Mouse (Mus musculus): ENCODE results near the gene Stk16.
"Not testable (repeated sequence)": the region's sequence is repeated elsewhere in the genome, so short reads cannot be mapped to it uniquely, and the experiment has no call there.

Gene Stk16

GRCm38 (mm10) chr1:75213096-75213495 is 2.5 kb downstream of the Stk16 start:
- DNase-seq (ENCODE audit: low spot score) = no peak

- DNase-seq (ENCODE audit: low spot score) = no peak
Measured at GRCm38 (mm10) chr1:75214442-75214841, 3.8 kb downstream of the Stk16 start.

GRCm38 (mm10) chr1:75214886-75215285 is 4.2 kb downstream of the Stk16 start:
- no peak for DNase-seq (ENCODE audit: low spot score)

- DNase-seq (ENCODE audit: low spot score) = no peak
Measured at GRCm38 (mm10) chr1:75215785-75216184, 5.1 kb downstream of the Stk16 start.

GRCm38 (mm10) chr1:75216797-75217585 is 6.4 kb downstream of the Stk16 start:
- DNase-seq (ENCODE audit: low spot score) = no peak

GRCm38 (mm10) chr1:75217893-75218226 is 7.2 kb downstream of the Stk16 start:
- no peak for DNase-seq (ENCODE audit: low spot score)

GRCm38 (mm10) chr1:75218227-75219001 is 7.8 kb downstream of the Stk16 start:
- DNase-seq (ENCODE audit: low spot score) = peak; percentile 42

- DNase-seq (ENCODE audit: low spot score) = peak; percentile 87
Measured at GRCm38 (mm10) chr1:75219078-75219477, 8.4 kb downstream of the Stk16 start.

GRCm38 (mm10) chr1:75219531-75219930 is 8.9 kb downstream of the Stk16 start, which contains the start of gene Tuba4a:
Tuba4a (minus strand) TSS chr1:75219865.
- DNase-seq (ENCODE audit: low spot score) = no peak

GRCm38 (mm10) chr1:75221538-75221937 is 10.9 kb downstream of the Stk16 start:
- DNase-seq (ENCODE audit: low spot score) = no peak

GRCm38 (mm10) chr1:75222926-75223325 is 12.3 kb downstream of the Stk16 start:
- no peak for DNase-seq (ENCODE audit: low spot score)

- DNase-seq (ENCODE audit: low spot score) = no peak
Measured at GRCm38 (mm10) chr1:75223532-75223931, 12.9 kb downstream of the Stk16 start.

- DNase-seq (ENCODE audit: low spot score) = no peak
Measured at GRCm38 (mm10) chr1:75225473-75225872, 14.8 kb downstream of the Stk16 start.

- no peak for DNase-seq (ENCODE audit: low spot score)
Measured at GRCm38 (mm10) chr1:75226138-75226537, 15.5 kb downstream of the Stk16 start.

- no peak for DNase-seq (ENCODE audit: low spot score)
Measured at GRCm38 (mm10) chr1:75227653-75228052, 17.0 kb downstream of the Stk16 start.

GRCm38 (mm10) chr1:75229158-75229557 is 18.5 kb downstream of the Stk16 start:
- DNase-seq (ENCODE audit: low spot score) = no peak

GRCm38 (mm10) chr1:75230335-75230994 is 19.8 kb downstream of the Stk16 start:
- no peak for DNase-seq (ENCODE audit: low spot score)

GRCm38 (mm10) chr1:75231224-75231623 is 20.6 kb downstream of the Stk16 start:
- DNase-seq (ENCODE audit: low spot score) = no peak

- DNase-seq (ENCODE audit: low spot score) = no peak
Measured at GRCm38 (mm10) chr1:75231664-75232152, 21.1 kb downstream of the Stk16 start, which contains the start of gene A630095N17Rik. A630095N17Rik (minus strand) TSS chr1:75232102.

GRCm38 (mm10) chr1:75232489-75232888 is 21.9 kb downstream of the Stk16 start:
- DNase-seq (ENCODE audit: low spot score) = not testable (repeated sequence)

- DNase-seq (ENCODE audit: low spot score) = no peak
Measured at GRCm38 (mm10) chr1:75234606-75235005, 24.0 kb downstream of the Stk16 start.
